Mouse (Mus musculus): ENCODE measurements around the gene Spn. TPM values are rescaled to one million over a fixed set of nuclear protein-coding genes. Genes with fewer than 3 reads are reported as not detected.
"Not testable (repeated sequence)": the region's sequence is repeated elsewhere in the genome, so short reads cannot be mapped to it uniquely, and the experiment has no call there.

Gene Spn
- total and polyA plus RNA-seq, 3 experiments: 135 to 184 (median 169) TPM

DNA sequence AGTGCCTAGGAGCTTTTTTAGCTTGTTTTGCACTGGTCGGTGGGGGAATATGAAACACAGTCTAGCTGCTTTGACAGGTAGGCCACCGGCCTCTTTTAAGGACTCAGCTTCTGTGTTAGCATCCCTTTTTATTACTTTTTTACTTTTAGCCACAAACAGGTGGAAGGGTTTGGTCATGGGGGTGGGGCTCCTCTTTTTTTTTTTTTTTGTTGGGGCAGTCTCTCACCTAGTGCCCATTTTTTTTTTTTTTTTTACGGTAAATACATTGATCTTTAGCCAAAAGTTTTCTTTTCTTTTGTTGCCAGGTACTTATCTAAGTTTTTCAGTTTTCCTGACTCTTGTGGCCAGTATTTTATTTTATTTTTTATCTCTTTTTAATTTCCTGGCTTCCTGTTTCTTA is 49.5 kb downstream of the Spn start:
- H3K4me3 ChIP-seq (ENCODE audit: control insufficient read depth in 1 of 2, insufficient read depth in 1 of 2, low read depth in 2 of 2, low read length in 2 of 2): peak overlapping the region; percentile 10 to 54
- TF ChIP-seq E2F4 (IDR thresholded peaks at IDR 0.05; ENCODE audit: borderline replicate concordance, low read depth, low read length) (no peak), TBP (IDR thresholded peaks at IDR 0.05; ENCODE audit: low read depth, low read length) (no peak), SMC3 (IDR thresholded peaks at IDR 0.05; ENCODE audit: low read depth, low read length) (no peak), RCOR1 (IDR thresholded peaks at IDR 0.05; ENCODE audit: low read depth, low read length) (no peak), MAZ (IDR thresholded peaks at IDR 0.05; ENCODE audit: low read depth, low read length) (no peak), ZNF384 (IDR thresholded peaks at IDR 0.05; ENCODE audit: low read depth, low read length) (no peak), POLR2AphosphoS5 (IDR thresholded peaks at IDR 0.05; ENCODE audit: borderline replicate concordance, low read depth, low read length) (no peak), USF1 (IDR thresholded peaks at IDR 0.05; ENCODE audit: low read depth, low read length) (no peak), GATA1 (IDR thresholded peaks at IDR 0.05; ENCODE audit: low read depth, low read length) (peak; percentile 73)
- H3K4me1 ChIP-seq (ENCODE audit: control insufficient read depth in 1 of 2, insufficient read depth in 2 of 2, low read length in 2 of 2): peaks cover 8 to 27% of the 10 kb centered on the region in 2 experiments
- peak overlapping the region; percentile 98 for H3K27ac ChIP-seq (ENCODE audit: control insufficient read depth, low read depth, low read length)
- H3K9me3 ChIP-seq (replicated peaks; ENCODE audit: insufficient read depth, low read length): no peaks in the 10 kb centered on the region
- peaks cover 0 to 31% of the 10 kb centered on the region in 2 experiments; a peak in 3 of 4 replicates for H3K36me3 ChIP-seq (ENCODE audit: control insufficient read depth in 1 of 2, insufficient read depth in 2 of 2, low read length in 2 of 2)
- peak; percentile 71 for DNase-seq (ENCODE audit: low read depth, low spot score)
- peaks cover 55% of the 10 kb centered on the region for H3K79me2 ChIP-seq (ENCODE audit: control insufficient read depth, insufficient read depth, low read length, poor library complexity)
- H3K9ac ChIP-seq (ENCODE audit: control insufficient read depth, low read depth, low read length, poor library complexity, severe bottlenecking): peak overlapping the region; percentile 73
- H3K27me3 ChIP-seq (ENCODE audit: control insufficient read depth in 1 of 2, insufficient read depth in 2 of 2, low read length in 2 of 2): no peaks in the 10 kb centered on the region

DNA sequence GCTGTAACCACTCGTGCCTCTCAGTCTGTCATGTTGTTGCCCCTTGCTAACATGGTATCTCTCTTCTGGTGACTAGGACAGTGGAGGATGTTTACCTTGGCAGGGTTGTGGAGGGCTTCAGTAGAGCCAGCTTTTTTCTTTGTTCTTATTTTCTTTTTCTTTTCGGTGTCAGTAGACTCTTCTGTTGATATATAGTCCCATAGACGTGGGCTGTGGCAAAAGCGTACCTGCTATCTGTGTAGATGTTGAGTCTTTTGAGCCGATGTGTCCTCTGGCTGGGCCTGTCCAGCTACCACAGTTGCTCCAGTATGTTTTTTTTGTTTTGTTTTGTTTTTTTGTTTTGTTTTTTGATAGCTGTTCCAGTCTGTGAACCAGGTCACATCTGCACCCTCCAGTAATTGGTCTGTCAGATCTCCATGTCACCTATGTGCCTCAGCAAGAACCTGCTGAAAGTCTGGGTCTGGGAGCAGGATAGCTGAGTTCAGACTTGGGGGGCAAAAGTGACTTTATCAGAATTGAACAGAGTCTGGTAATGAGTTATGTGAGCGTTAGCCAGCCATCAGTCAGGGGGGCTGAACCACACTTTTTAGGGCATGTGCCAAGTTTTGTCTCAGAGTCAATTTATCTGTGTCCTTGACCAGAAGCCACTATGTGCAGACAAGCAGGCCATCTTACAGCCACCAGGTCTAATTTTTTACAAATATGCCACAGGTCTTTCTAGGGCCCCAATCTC is 50.2 kb downstream of the Spn start, which contains the start of gene Zg16:
Gene Zg16 (minus strand): TSS at position 51 of the 733 bp plus-strand sequence.
- Histone ChIP-seq H3K9ac (ENCODE audit: control insufficient read depth, low read depth, low read length, poor library complexity, severe bottlenecking) (peak within 1 kb of the TSS; percentile 73), H3K27ac (ENCODE audit: control insufficient read depth, low read depth, low read length) (peak within 1 kb of the TSS; percentile 98), H3K4me1 (ENCODE audit: control insufficient read depth in 1 of 2, insufficient read depth in 2 of 2, low read length in 2 of 2) (peaks cover 13 to 27% of the 10 kb centered on the region in 2 experiments), H3K79me2 (ENCODE audit: control insufficient read depth, insufficient read depth, low read length, poor library complexity) (peaks cover 49% of the 10 kb centered on the region), H3K4me3 (ENCODE audit: control insufficient read depth in 1 of 2, insufficient read depth in 1 of 2, low read depth in 2 of 2, low read length in 2 of 2) (peak within 1 kb of the TSS; percentile 54 to 63), H3K36me3 (ENCODE audit: control insufficient read depth in 1 of 2, insufficient read depth in 2 of 2, low read length in 2 of 2) (peaks cover 0 to 31% of the 10 kb centered on the region in 2 experiments; a peak in 3 of 4 replicates)
- not testable (repeated sequence) for H3K9me3 ChIP-seq (replicated peaks; ENCODE audit: insufficient read depth, low read length); H3K27me3 ChIP-seq (ENCODE audit: control insufficient read depth in 1 of 2, insufficient read depth in 2 of 2, low read length in 2 of 2)
- DNase-seq (ENCODE audit: low read depth, low spot score): peak; percentile 86
- TF ChIP-seq TBP (IDR thresholded peaks at IDR 0.05; ENCODE audit: low read depth, low read length) (peak; percentile 55; the same call in 1 of the 2 replicates), TAL1 (IDR thresholded peaks at IDR 0.05; ENCODE audit: low read length) (peak; percentile 64), POLR2A (IDR thresholded peaks at IDR 0.05; ENCODE audit: control insufficient read depth in 1 of 2, insufficient read depth in 1 of 2, low read depth in 1 of 2, low read length in 2 of 2, poor library complexity in 1 of 2) (peak in 1 of 2 experiments; percentile 69; a peak in 2 of 4 replicates), GATA1 (IDR thresholded peaks at IDR 0.05; ENCODE audit: low read depth, low read length) (peak; percentile 64)

DNA sequence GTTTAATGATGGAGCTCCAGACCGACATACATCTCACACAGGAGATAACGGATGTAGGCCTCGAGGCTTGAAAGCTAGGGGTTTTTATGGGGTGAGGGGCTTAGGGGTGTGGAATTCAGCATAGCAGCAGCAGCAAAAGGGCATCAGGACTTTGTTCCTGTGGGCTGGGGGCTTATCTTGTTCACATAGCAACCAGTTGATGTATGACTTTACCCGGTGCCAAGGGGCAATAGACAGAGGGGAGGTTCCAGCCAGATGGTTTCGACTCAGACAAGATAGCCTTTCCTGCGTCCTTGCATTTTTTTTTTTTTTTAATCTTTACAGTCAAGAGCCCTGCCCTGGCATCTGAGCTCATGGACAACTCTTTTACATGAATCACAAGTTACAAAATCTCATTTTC is 51.9 kb downstream of the Spn start:
- not testable (repeated sequence) for H3K27me3 ChIP-seq (ENCODE audit: control insufficient read depth in 1 of 2, insufficient read depth in 2 of 2, low read length in 2 of 2); H3K9me3 ChIP-seq (replicated peaks; ENCODE audit: insufficient read depth, low read length)
- Histone ChIP-seq H3K4me1 (ENCODE audit: control insufficient read depth in 1 of 2, insufficient read depth in 2 of 2, low read length in 2 of 2) (peaks cover 16 to 29% of the 10 kb centered on the region in 2 experiments), H3K4me3 (ENCODE audit: control insufficient read depth in 1 of 2, insufficient read depth in 1 of 2, low read depth in 2 of 2, low read length in 2 of 2) (peak overlapping the region; percentile 51 to 63), H3K27ac (ENCODE audit: control insufficient read depth, low read depth, low read length) (peak overlapping the region; percentile 98), H3K79me2 (ENCODE audit: control insufficient read depth, insufficient read depth, low read length, poor library complexity) (peaks cover 35% of the 10 kb centered on the region), H3K36me3 (ENCODE audit: control insufficient read depth in 1 of 2, insufficient read depth in 2 of 2, low read length in 2 of 2) (peaks cover 0 to 34% of the 10 kb centered on the region in 2 experiments; a peak in 3 of 4 replicates), H3K9ac (ENCODE audit: control insufficient read depth, low read depth, low read length, poor library complexity, severe bottlenecking) (peak overlapping the region; percentile 73)
- DNase-seq (ENCODE audit: low read depth, low spot score): peak; percentile 79
- TF ChIP-seq TAL1 (IDR thresholded peaks at IDR 0.05; ENCODE audit: low read length) (peak; percentile 75), GATA1 (IDR thresholded peaks at IDR 0.05; ENCODE audit: low read depth, low read length) (peak; percentile 58), TBP (IDR thresholded peaks at IDR 0.05; ENCODE audit: low read depth, low read length) (peak; percentile 46; the same call in 1 of the 2 replicates), POLR2A (IDR thresholded peaks at IDR 0.05; ENCODE audit: control insufficient read depth in 1 of 2, insufficient read depth in 1 of 2, low read depth in 1 of 2, low read length in 2 of 2, poor library complexity in 1 of 2) (peak in 1 of 2 experiments; percentile 50; a peak in 1 of 4 replicates)
